Mouse (Mus musculus): Measurements from ENCODE around the gene March10. TPM values are rescaled to one million over a fixed set of nuclear protein-coding genes. Genes with fewer than 3 reads are reported as not detected.

The March10 gene
- polyA plus RNA-seq, 1 experiment: not detected

DNA sequence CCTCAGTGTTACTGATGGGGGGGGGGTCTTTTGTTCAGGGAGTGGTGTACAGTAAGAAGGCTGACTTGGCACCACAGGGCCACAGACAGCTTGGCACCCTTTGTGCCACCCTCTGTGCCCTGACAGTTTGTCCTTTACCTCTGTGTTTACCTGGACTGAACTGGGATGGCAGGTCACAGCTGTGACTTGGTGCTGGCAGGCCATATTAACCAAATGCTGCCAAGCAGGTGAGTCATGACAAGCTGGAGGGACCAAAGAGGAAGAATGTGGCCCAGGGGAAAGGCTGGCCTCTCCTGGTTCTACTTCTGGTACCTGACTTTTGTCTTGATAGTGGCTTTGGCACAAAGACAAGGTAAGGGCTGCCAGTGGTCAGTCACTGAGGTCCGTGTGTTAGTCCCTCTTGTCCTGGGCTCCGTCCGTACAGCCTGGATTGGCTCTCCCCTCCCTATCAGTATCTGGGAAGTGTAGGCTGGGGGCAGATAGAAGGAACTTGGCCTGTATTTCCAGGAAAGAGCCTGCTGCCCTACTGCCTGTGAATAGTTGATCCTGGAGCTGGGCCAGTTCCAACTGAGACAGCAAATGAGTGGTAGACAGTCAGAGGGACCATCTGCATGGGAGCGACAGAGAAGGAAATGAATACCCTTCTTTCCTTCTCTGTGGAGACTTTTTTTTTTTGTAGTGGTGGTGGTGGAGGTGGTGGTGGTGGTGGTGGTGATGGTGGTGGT is 94.3 kb downstream of the March10 start:
- H3K4me1 ChIP-seq (ENCODE audit: control insufficient read depth, insufficient read depth, insufficient read length, low read length): peaks cover 6% of the 10 kb centered on the region
- TF ChIP-seq POLR2A (IDR thresholded peaks at IDR 0.05; ENCODE audit: low read depth, low read length) (no peak), CTCF (IDR thresholded peaks at IDR 0.05; ENCODE audit: extremely low read depth, insufficient read length, insufficient replicate concordance, low read depth, low read length) (no peak)
- H3K27me3 ChIP-seq (ENCODE audit: control insufficient read depth, insufficient read depth, low read length): no peaks in the 10 kb centered on the region
- 91% methylated on average over 4 of the region's 4 CpGs for WGBS
- no peak overlapping the region for H3K27ac ChIP-seq (ENCODE audit: insufficient read depth, low read depth, low read length)
- no peak overlapping the region for H3K4me3 ChIP-seq (ENCODE audit: low read depth, low read length)
- H3K36me3 ChIP-seq (ENCODE audit: control insufficient read depth, insufficient read depth, low read length): no peaks in the 10 kb centered on the region

DNA sequence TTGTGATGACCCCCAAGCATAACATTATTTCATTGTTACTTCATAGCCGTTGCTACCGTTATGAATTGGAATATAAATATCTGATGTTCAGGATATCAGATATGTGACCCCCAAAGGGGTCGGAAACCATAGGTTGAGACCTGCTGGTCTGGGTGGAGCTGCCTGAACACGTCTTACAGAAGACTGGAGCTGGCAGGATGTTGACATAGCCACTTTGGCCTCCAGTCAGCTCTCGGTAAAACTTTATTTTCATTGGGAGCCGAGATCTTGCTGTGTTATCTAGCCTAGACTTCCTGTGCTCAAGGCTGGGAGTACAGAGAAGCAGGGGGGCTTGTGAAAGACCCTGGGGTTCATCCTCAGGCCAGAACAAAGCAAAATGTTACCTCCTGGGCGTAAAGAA is 100.2 kb downstream of the March10 start:
- TF ChIP-seq CTCF (IDR thresholded peaks at IDR 0.05; ENCODE audit: extremely low read depth, insufficient read length, insufficient replicate concordance, low read depth, low read length): no peak
- TF ChIP-seq POLR2A (IDR thresholded peaks at IDR 0.05; ENCODE audit: low read depth, low read length): no peak
- no peak overlapping the region for H3K27ac ChIP-seq (ENCODE audit: insufficient read depth, low read depth, low read length)
- H3K36me3 ChIP-seq (ENCODE audit: control insufficient read depth, insufficient read depth, low read length): no peaks in the 10 kb centered on the region
- 52% methylated on average over 7 of the region's 7 CpGs for WGBS
- H3K4me1 ChIP-seq (ENCODE audit: control insufficient read depth, insufficient read depth, insufficient read length, low read length): peaks cover 13% of the 10 kb centered on the region
- H3K4me3 ChIP-seq (ENCODE audit: low read depth, low read length): no peak overlapping the region
- H3K27me3 ChIP-seq (ENCODE audit: control insufficient read depth, insufficient read depth, low read length): no peaks in the 10 kb centered on the region

DNA sequence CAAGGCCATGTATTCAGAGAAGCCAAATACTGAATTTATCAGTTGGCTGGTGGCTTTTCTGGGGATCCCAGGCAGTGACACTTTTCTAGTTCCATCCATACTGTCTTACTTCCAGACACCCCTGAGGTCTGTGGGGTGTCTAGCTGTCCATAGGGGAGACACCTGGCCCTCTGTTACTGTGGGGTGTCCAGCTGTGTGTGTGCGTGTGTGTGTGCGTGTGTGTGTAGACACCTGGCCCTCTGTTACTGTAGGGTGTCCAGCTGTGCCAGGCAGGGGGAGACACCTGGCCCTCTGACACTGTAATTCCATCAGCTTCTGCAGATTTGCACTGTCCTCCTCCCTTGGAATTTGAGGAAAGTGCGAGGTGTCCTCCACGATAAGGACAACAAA is 102.6 kb downstream of the March10 start:
- 90% methylated on average over 4 of the region's 4 CpGs for WGBS
- no peak overlapping the region for H3K27ac ChIP-seq (ENCODE audit: insufficient read depth, low read depth, low read length)
- no peaks in the 10 kb centered on the region for H3K36me3 ChIP-seq (ENCODE audit: control insufficient read depth, insufficient read depth, low read length)
- H3K4me1 ChIP-seq (ENCODE audit: control insufficient read depth, insufficient read depth, insufficient read length, low read length): peaks cover 13% of the 10 kb centered on the region
- TF ChIP-seq CTCF (IDR thresholded peaks at IDR 0.05; ENCODE audit: extremely low read depth, insufficient read length, insufficient replicate concordance, low read depth, low read length): no peak
- TF ChIP-seq POLR2A (IDR thresholded peaks at IDR 0.05; ENCODE audit: low read depth, low read length): no peak
- H3K27me3 ChIP-seq (ENCODE audit: control insufficient read depth, insufficient read depth, low read length): no peaks in the 10 kb centered on the region
- H3K4me3 ChIP-seq (ENCODE audit: low read depth, low read length): no peak overlapping the region

DNA sequence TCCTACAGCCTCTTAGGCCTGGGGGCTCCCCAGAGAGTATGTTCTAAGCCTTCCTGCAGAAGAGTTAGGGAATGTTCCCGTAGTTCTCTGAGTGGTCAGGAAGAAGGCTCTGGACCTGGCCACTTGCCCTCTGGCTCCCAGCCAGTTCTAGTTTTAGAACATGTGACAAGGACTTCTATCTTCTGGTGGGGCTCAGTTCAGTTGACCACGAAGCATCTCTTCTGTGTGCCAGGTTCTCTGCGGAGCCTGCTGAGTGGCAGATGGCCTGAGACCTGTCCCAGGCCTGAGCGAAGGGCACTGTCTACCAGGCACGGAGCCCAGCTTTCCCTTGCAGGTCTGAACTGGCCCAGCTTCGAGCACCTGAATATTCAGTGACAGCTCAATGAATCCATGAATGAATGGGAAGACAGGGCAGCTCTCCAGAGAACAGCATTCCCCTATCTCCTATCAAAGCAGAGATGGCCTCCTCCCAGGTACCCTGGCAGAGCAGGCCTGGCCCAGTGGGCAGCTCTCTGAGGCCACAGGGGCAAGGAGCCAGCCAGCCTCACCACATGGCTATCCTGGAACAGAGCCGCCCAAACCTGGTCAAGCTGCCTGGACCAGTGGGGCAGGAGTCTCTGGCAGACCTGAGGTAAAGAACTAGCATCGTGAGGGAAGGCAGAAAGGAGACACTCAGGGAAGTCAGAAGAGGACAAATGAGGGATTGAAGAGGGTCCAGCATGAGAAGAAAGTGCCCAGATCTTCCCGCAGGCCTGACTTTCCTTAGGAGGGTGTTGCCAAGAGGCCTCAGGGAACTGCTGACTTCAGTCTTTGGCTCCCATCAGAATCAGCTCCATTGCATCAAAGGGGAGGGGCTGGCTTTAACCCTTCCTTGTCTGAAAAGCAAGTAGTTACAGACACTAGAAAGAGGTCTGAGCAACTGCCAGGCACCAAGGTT is 103.3 kb downstream of the March10 start:
- TF ChIP-seq POLR2A (IDR thresholded peaks at IDR 0.05; ENCODE audit: low read depth, low read length) (no peak), CTCF (IDR thresholded peaks at IDR 0.05; ENCODE audit: extremely low read depth, insufficient read length, insufficient replicate concordance, low read depth, low read length) (no peak)
- Histone ChIP-seq H3K4me1 (ENCODE audit: control insufficient read depth, insufficient read depth, insufficient read length, low read length) (peaks cover 13% of the 10 kb centered on the region), H3K27ac (ENCODE audit: insufficient read depth, low read depth, low read length) (no peak overlapping the region), H3K36me3 (ENCODE audit: control insufficient read depth, insufficient read depth, low read length) (no peaks in the 10 kb centered on the region), H3K27me3 (ENCODE audit: control insufficient read depth, insufficient read depth, low read length) (no peaks in the 10 kb centered on the region), H3K4me3 (ENCODE audit: low read depth, low read length) (no peak overlapping the region)
- WGBS: 50% methylated on average over 9 of the region's 9 CpGs

DNA sequence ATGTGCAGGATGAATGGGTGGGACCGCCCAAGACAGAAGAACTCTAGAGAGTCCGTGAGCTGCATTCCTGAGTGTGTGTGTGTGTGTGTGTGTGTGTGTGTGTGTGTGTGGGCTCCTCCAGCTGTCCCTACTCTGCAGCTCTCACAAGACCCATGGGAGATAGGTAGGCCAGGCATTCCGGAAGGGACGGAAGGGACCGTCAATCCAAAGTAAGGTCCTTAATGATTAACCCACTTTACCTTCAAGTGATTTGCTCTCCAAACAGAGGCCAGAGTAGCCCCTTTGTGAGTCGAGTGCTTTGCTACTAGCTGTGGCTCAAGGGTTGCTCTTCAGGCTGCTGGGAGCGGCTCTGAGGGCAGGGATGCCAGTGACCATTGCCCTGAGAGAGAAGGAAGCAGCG is 104.4 kb downstream of the March10 start:
- Histone ChIP-seq H3K4me3 (ENCODE audit: low read depth, low read length) (no peak overlapping the region), H3K36me3 (ENCODE audit: control insufficient read depth, insufficient read depth, low read length) (no peaks in the 10 kb centered on the region), H3K27ac (ENCODE audit: insufficient read depth, low read depth, low read length) (no peak overlapping the region), H3K27me3 (ENCODE audit: control insufficient read depth, insufficient read depth, low read length) (no peaks in the 10 kb centered on the region), H3K4me1 (ENCODE audit: control insufficient read depth, insufficient read depth, insufficient read length, low read length) (peaks cover 13% of the 10 kb centered on the region)
- no peak for TF ChIP-seq CTCF (IDR thresholded peaks at IDR 0.05; ENCODE audit: extremely low read depth, insufficient read length, insufficient replicate concordance, low read depth, low read length)
- no peak for TF ChIP-seq POLR2A (IDR thresholded peaks at IDR 0.05; ENCODE audit: low read depth, low read length)
- WGBS: 22% methylated on average over 8 of the region's 8 CpGs

DNA sequence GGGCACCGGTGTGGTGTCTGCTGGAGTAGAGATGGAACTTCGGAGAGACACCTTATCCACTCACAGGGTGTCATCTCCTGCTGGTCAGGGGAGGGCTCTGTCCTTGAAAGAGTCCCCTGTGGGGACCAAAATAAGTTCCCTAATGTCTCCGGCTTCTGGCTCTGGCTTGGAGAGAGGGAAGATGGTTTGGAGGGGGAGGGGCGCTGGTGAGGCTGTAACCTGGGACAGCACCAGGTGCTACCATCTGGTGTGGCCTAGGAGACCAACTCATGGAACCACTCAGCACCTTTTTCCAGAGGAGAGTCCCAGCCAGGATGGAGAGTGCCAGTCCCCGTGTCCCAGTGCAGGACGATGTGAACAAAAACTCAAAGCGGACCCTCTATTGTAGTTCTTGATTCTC is 105.9 kb downstream of the March10 start:
- Histone ChIP-seq H3K4me3 (ENCODE audit: low read depth, low read length) (no peak overlapping the region), H3K4me1 (ENCODE audit: control insufficient read depth, insufficient read depth, insufficient read length, low read length) (peaks cover 13% of the 10 kb centered on the region), H3K27me3 (ENCODE audit: control insufficient read depth, insufficient read depth, low read length) (no peaks in the 10 kb centered on the region), H3K27ac (ENCODE audit: insufficient read depth, low read depth, low read length) (no peak overlapping the region), H3K36me3 (ENCODE audit: control insufficient read depth, insufficient read depth, low read length) (no peaks in the 10 kb centered on the region)
- WGBS: 93% methylated on average over 7 of the region's 7 CpGs
- TF ChIP-seq POLR2A (IDR thresholded peaks at IDR 0.05; ENCODE audit: low read depth, low read length): no peak
- no peak for TF ChIP-seq CTCF (IDR thresholded peaks at IDR 0.05; ENCODE audit: extremely low read depth, insufficient read length, insufficient replicate concordance, low read depth, low read length)

DNA sequence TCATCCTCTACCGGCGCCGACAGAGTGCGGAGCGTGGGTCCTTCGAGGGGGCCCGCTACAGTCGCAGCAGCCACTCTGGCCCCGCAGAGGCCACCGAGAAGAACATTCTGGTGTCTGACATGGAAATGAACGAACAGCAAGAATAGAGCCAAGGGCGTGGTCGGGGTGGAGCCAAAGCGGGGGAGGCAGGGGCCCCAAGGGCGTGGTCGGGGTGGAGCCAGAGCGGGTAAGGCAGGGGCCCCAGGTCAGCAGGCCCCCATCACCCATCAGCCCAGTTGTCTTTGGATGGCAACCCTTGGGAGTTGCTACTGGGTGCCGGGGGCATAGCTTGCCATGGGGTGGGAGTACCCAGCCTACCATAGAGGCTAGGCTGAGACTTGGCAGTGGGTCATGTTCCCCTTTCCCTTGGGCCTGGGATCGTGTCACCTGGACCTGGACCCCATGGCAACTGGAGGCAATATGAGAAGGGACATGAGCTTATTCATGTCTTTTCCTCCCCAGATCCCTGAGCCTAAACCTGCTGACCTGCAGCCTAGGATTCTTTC is 106.7 kb downstream of the March10 start:
- 70% methylated on average over 19 of the region's 19 CpGs for WGBS
- Histone ChIP-seq H3K27me3 (ENCODE audit: control insufficient read depth, insufficient read depth, low read length) (no peaks in the 10 kb centered on the region), H3K4me3 (ENCODE audit: low read depth, low read length) (no peak overlapping the region), H3K36me3 (ENCODE audit: control insufficient read depth, insufficient read depth, low read length) (no peaks in the 10 kb centered on the region), H3K4me1 (ENCODE audit: control insufficient read depth, insufficient read depth, insufficient read length, low read length) (peaks cover 13% of the 10 kb centered on the region), H3K27ac (ENCODE audit: insufficient read depth, low read depth, low read length) (no peak overlapping the region)
- no peak for TF ChIP-seq CTCF (IDR thresholded peaks at IDR 0.05; ENCODE audit: extremely low read depth, insufficient read length, insufficient replicate concordance, low read depth, low read length)
- no peak for TF ChIP-seq POLR2A (IDR thresholded peaks at IDR 0.05; ENCODE audit: low read depth, low read length)

Measured in small intestine, adult 2 months (tissue).